Mouse (Mus musculus) hindbrain, embryonic 11.5 days (tissue): ENCODE measurements at regions not wholly inside any gene's neighbourhood (a gene's known extent, or its start where the extent isn't known, plus 50 kb on each side); places are given as distances from the start of the nearest gene placed in this dataset.

ENCODE experiments used
- ATAC-seq: fragments of 200-750 bp; cut with Nextera tagmentation; 2 replicates; pipeline ENCODE4 v1.8.0; 2017; ENCODE audit warnings: mild to moderate bottlenecking, moderate TSS enrichment, moderate library complexity; ENCODE audit not compliant: low FRiP score
- DNase-seq: peaks from one replicate; pipeline ENCODE4 v3.0.0-alpha.2; 2015; ENCODE audit warnings: low spot score
- H3K27ac ChIP-seq: fragments of 300-500 bp; sonication (generic); 2 replicates; pipeline ENCODE4 v1.5.1; 2014; ENCODE audit warnings: mild to moderate bottlenecking, low read depth, low read length
- H3K27me3 ChIP-seq: fragments of 300-500 bp; sonication (generic); 2 replicates; pipeline ENCODE4 v1.6.1; 2014; ENCODE audit warnings: mild to moderate bottlenecking, low read length, moderate library complexity, mixed read lengths; ENCODE audit not compliant: control insufficient read depth, insufficient read depth
- H3K36me3 ChIP-seq: fragments of 300-500 bp; sonication (generic); 2 replicates; pipeline ENCODE4 v1.6.1; 2014; ENCODE audit warnings: mild to moderate bottlenecking, low read length, moderate library complexity, mixed read lengths; ENCODE audit not compliant: control insufficient read depth, insufficient read depth
- H3K4me1 ChIP-seq: fragments of 300-500 bp; sonication (generic); replicated peaks from 2 replicates; pipeline ENCODE4 v1.6.1; 2014; ENCODE audit warnings: low read length, mixed read lengths; ENCODE audit not compliant: control insufficient read depth, insufficient read depth
- H3K4me2 ChIP-seq: fragments of 300-500 bp; sonication (generic); replicated peaks from 2 replicates; pipeline ENCODE4 v1.6.1; 2014; ENCODE audit warnings: mild to moderate bottlenecking, low read depth, low read length
- H3K4me3 ChIP-seq: fragments of 300-500 bp; sonication (generic); 2 replicates; pipeline ENCODE4 v1.5.1; 2014; ENCODE audit warnings: low read depth, low read length
- H3K9ac ChIP-seq: fragments of 300-500 bp; sonication (generic); 2 replicates; pipeline ENCODE4 v1.6.1; 2014; ENCODE audit warnings: low read depth, low read length
- H3K9me3 ChIP-seq: fragments of 300-500 bp; sonication (generic); 2 replicates; pipeline ENCODE4 v1.6.1; 2016; ENCODE audit warnings: low read length; ENCODE audit not compliant: control insufficient read depth
- WGBS: fragments of 180-500 bp; shearing (Covaris S2); extraction: QIAGEN DNeasy Blood & Tissue Kit; methylation state at CpG from one replicate; pipeline ENCODE4 v1.1.7; 2014; 5-methylcytosine and 5-hydroxymethylcytosine counted together

GRCm38 (mm10) chr10:24981763-24982162, 54.5 kb upstream of the Arg1 start:
- no peaks in the 10 kb centered on the region for H3K9me3 ChIP-seq
- DNase-seq (no peak), ATAC-seq (no peak)
- no peaks in the 10 kb centered on the region for H3K4me1 ChIP-seq
- H3K4me2 ChIP-seq, result no peak overlapping the region
- no peaks in the 10 kb centered on the region for H3K36me3 ChIP-seq
- H3K9ac ChIP-seq, result no peak overlapping the region
- WGBS, result 90% methylated on average over 3 of the region's 3 CpGs
- H3K4me3 ChIP-seq, result no peak overlapping the region
- H3K27me3 ChIP-seq, result no peaks in the 10 kb centered on the region
- H3K27ac ChIP-seq, result no peak overlapping the region
